Mouse (Mus musculus) stomach, embryonic 14.5 days (tissue): ENCODE results near the gene Rnf24. TPM values are rescaled to one million over a fixed set of nuclear protein-coding genes. Genes with fewer than 3 reads are reported as not detected.
A peak's percentile ranks its signal among the peaks of the same experiment; 100 is the strongest.

ENCODE experiments used
- ATAC-seq: fragments of 200-750 bp; cut with Nextera tagmentation; 2 replicates; pipeline ENCODE4 v1.8.0; 2017; ENCODE audit warnings: low read depth, moderate TSS enrichment; ENCODE audit not compliant: insufficient number of reproducible peaks, insufficient read depth, low FRiP score
- H3K27ac ChIP-seq: fragments of 300-500 bp; sonication (generic); 2 replicates; pipeline ENCODE4 v1.5.1; 2014; ENCODE audit warnings: mild to moderate bottlenecking, low read length, moderate library complexity, mixed read lengths
- H3K27me3 ChIP-seq: fragments of 300-500 bp; sonication (generic); 2 replicates; pipeline ENCODE4 v1.6.1; 2014; ENCODE audit warnings: low read length, control low read depth, mixed read lengths; ENCODE audit not compliant: control insufficient read depth, insufficient read depth
- H3K36me3 ChIP-seq: fragments of 300-500 bp; sonication (generic); 2 replicates; pipeline ENCODE4 v1.6.1; 2014; ENCODE audit warnings: mild to moderate bottlenecking, control low read depth, low read length, moderate library complexity, mixed read lengths; ENCODE audit not compliant: control insufficient read depth, insufficient read depth
- H3K4me1 ChIP-seq: fragments of 300-500 bp; sonication (generic); 2 replicates; pipeline ENCODE4 v1.6.1; 2014; ENCODE audit warnings: low read length, control low read depth, mixed read lengths; ENCODE audit not compliant: control insufficient read depth, insufficient read depth
- H3K4me2 ChIP-seq: fragments of 300-500 bp; sonication (generic); replicated peaks from 2 replicates; pipeline ENCODE4 v1.6.1; 2014; ENCODE audit warnings: low read depth, low read length, control low read depth
- H3K4me3 ChIP-seq: fragments of 300-500 bp; sonication (generic); 2 replicates; pipeline ENCODE4 v1.5.1; 2014; ENCODE audit warnings: low read depth, low read length, control low read depth
- H3K9ac ChIP-seq: fragments of 300-500 bp; sonication (generic); replicated peaks from 2 replicates; pipeline ENCODE4 v1.6.1; 2014; ENCODE audit warnings: low read depth, mild to moderate bottlenecking, control low read depth, low read length, moderate library complexity, mixed read lengths
- H3K9me3 ChIP-seq: fragments of 300-500 bp; sonication (generic); 2 replicates; pipeline ENCODE4 v1.6.1; 2016; ENCODE audit warnings: low read depth, low read length, control low read depth; ENCODE audit not compliant: control insufficient read depth
- WGBS: fragments of 180-500 bp; shearing (Covaris S2); extraction: QIAGEN DNeasy Blood & Tissue Kit; methylation state at CpG from one replicate; pipeline ENCODE4 v1.1.7; 2014; 5-methylcytosine and 5-hydroxymethylcytosine counted together
- polyA plus RNA-seq: library from polyadenylated mRNA; unstranded; fragments of >200 nt; fragmentation: Nextera tagmentation; extraction: Ambion mirVana; gene quantifications from 2 replicates; pipeline ENCODE4 v1.2.1, GENCODE M21; 2014

The Rnf24 gene
- polyA plus RNA-seq, 1 experiment from 2014 or later, result 5.6 TPM

DNA sequence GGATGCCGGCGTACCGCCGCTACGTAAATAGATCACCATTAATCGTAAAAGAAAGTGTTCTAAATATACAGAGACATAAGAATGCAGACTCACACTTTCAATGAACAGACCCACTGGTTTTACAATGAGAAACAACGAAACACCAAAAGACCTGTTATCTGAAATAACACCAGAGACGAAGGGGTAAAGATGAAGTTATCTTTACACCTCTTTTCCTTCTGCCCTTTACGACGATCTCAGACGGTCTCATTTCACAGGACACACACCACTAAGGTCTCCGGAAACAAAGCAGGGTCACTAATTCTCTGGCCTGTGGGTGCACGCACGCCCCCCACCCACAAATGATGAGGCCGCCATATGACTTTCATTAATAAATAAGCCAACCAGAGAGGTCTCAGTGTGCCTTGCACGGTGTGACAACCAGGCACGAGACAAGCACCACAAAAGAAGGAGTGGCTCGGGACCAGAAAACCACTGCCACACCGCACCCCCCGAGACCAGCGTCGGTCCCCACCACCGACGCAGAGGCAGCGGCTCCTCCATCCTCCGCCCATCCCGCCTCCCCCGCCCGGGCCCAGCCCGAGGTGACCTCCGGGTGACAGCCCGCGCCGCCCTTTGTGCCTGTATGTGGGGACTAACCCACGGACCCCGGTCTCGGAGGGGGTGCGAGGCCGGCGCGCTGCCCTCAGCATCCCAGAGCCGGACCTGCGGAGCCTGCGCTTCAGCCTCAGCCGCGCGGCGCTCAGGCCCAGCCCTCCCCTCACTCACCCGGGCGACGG, 535 bp downstream of the Rnf24 start:
- peaks cover 9% of the 10 kb centered on the region; the same call in 1 of the 2 replicates for H3K4me1 ChIP-seq
- H3K27me3 ChIP-seq, result no peaks in the 10 kb centered on the region
- H3K4me3 ChIP-seq, result peak overlapping the region; percentile 95
- H3K9me3 ChIP-seq, result no peaks in the 10 kb centered on the region
- under 1% methylated on average over 51 of the region's 51 CpGs for WGBS
- ATAC-seq, result no peak; the same call in none of the 2 replicates
- H3K9ac ChIP-seq, result peak overlapping the region; percentile 91
- H3K27ac ChIP-seq, result peak overlapping the region; percentile 82
- H3K4me2 ChIP-seq, result peak overlapping the region; percentile 93
- no peaks in the 10 kb centered on the region for H3K36me3 ChIP-seq

- H3K4me3 ChIP-seq, result peak overlapping the region; percentile 95
- no peaks in the 10 kb centered on the region for H3K9me3 ChIP-seq
- no peak overlapping the region for H3K27ac ChIP-seq
- ATAC-seq, result no peak
- peaks cover 9% of the 10 kb centered on the region; the same call in 1 of the 2 replicates for H3K4me1 ChIP-seq
- no peaks in the 10 kb centered on the region for H3K27me3 ChIP-seq
- peak overlapping the region; percentile 93 for H3K4me2 ChIP-seq
- WGBS, result 15% methylated on average over 10 of the region's 10 CpGs
- peak overlapping the region; percentile 91; the same call in 1 of the 2 replicates for H3K9ac ChIP-seq
- no peaks in the 10 kb centered on the region for H3K36me3 ChIP-seq
Observed at GRCm38 (mm10) chr2:131351471-131351870, 1.2 kb downstream of the Rnf24 start.

GRCm38 (mm10) chr2:131350301-131350700, 2.4 kb downstream of the Rnf24 start:
- Histone ChIP-seq H3K9me3 (no peaks in the 10 kb centered on the region), H3K4me2 (no peak overlapping the region), H3K36me3 (no peaks in the 10 kb centered on the region), H3K27ac (no peak overlapping the region), H3K9ac (no peak overlapping the region), H3K4me3 (no peak overlapping the region), H3K27me3 (no peaks in the 10 kb centered on the region), H3K4me1 (peaks cover 9% of the 10 kb centered on the region; the same call in 1 of the 2 replicates)
- ATAC-seq, result no peak
- WGBS, result 88% methylated on average over 6 of the region's 6 CpGs

GRCm38 (mm10) chr2:131345556-131345955, 7.1 kb downstream of the Rnf24 start:
- 60% methylated on average over 3 of the region's 3 CpGs for WGBS
- no peaks in the 10 kb centered on the region for H3K9me3 ChIP-seq
- no peaks in the 10 kb centered on the region for H3K36me3 ChIP-seq
- no peak overlapping the region for H3K4me3 ChIP-seq
- H3K9ac ChIP-seq, result no peak overlapping the region
- no peak overlapping the region for H3K4me2 ChIP-seq
- no peak for ATAC-seq
- no peaks in the 10 kb centered on the region for H3K27me3 ChIP-seq
- no peaks in the 10 kb centered on the region for H3K4me1 ChIP-seq
- no peak overlapping the region for H3K27ac ChIP-seq

GRCm38 (mm10) chr2:131344449-131344848, 8.2 kb downstream of the Rnf24 start:
- H3K4me2 ChIP-seq, result no peak overlapping the region
- H3K27me3 ChIP-seq, result no peaks in the 10 kb centered on the region
- H3K27ac ChIP-seq, result no peak overlapping the region
- 71% methylated on average over 3 of the region's 3 CpGs for WGBS
- no peaks in the 10 kb centered on the region for H3K36me3 ChIP-seq
- ATAC-seq, result no peak
- no peak overlapping the region for H3K9ac ChIP-seq
- no peak overlapping the region for H3K4me3 ChIP-seq
- H3K4me1 ChIP-seq, result no peaks in the 10 kb centered on the region
- no peaks in the 10 kb centered on the region for H3K9me3 ChIP-seq

DNA sequence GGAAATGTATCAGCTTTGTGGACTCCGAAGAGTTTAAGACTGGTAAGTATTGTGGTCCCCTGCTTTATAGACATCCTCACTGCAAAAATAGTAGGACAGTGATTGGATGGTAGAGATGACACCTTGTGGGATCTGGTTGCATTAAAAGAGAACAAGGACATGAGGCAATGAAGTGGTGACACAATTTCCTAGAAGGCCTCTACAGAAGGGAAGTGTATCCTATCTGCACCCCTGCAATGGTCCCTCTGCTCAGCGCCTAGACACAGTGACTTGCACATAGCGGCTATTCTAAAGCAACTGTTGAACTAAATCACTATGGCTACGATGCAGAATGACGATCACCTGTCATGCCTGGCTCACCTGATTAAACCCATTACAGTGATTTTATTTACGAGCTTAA, 15.1 kb downstream of the Rnf24 start:
- Histone ChIP-seq H3K36me3 (no peaks in the 10 kb centered on the region), H3K9me3 (no peaks in the 10 kb centered on the region), H3K4me1 (no peaks in the 10 kb centered on the region), H3K27ac (no peak overlapping the region), H3K27me3 (no peaks in the 10 kb centered on the region), H3K4me2 (no peak overlapping the region), H3K4me3 (no peak overlapping the region), H3K9ac (no peak overlapping the region)
- 81% methylated on average over 6 of the region's 6 CpGs for WGBS
- no peak for ATAC-seq

DNA sequence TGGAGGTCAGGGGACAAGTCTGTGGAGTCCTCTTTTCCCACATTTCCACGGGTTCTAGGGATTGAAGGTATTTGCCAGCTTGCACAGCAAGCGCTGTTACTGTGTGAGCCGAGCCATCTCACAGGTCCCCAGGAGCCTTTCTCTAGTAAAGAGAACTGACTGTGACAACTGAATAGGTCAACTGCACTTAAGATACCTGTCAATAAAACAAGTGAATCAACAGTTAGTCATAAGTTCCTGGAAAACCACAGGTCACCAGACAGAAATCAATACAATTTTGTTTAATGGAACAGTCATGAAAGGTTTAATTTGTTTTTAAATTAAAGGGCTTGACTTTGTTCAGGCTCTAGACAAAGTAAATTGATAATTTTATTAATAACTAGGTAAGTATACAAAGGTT, 22.1 kb downstream of the Rnf24 start:
- Histone ChIP-seq H3K9me3 (no peaks in the 10 kb centered on the region), H3K27ac (no peak overlapping the region), H3K9ac (no peak overlapping the region), H3K4me3 (no peak overlapping the region), H3K4me1 (no peaks in the 10 kb centered on the region), H3K4me2 (no peak overlapping the region), H3K36me3 (no peaks in the 10 kb centered on the region), H3K27me3 (no peaks in the 10 kb centered on the region)
- ATAC-seq, result no peak
- 82% methylated on average over 3 of the region's 3 CpGs for WGBS

- Histone ChIP-seq H3K4me2 (no peak overlapping the region), H3K27me3 (no peaks in the 10 kb centered on the region), H3K4me1 (no peaks in the 10 kb centered on the region), H3K9ac (no peak overlapping the region), H3K27ac (no peak overlapping the region), H3K9me3 (no peaks in the 10 kb centered on the region), H3K36me3 (no peaks in the 10 kb centered on the region), H3K4me3 (no peak overlapping the region)
- no peak for ATAC-seq
- WGBS, result 85% methylated on average over 1 of the region's 1 CpGs
Observed at GRCm38 (mm10) chr2:131328981-131329380, 23.7 kb downstream of the Rnf24 start.

DNA sequence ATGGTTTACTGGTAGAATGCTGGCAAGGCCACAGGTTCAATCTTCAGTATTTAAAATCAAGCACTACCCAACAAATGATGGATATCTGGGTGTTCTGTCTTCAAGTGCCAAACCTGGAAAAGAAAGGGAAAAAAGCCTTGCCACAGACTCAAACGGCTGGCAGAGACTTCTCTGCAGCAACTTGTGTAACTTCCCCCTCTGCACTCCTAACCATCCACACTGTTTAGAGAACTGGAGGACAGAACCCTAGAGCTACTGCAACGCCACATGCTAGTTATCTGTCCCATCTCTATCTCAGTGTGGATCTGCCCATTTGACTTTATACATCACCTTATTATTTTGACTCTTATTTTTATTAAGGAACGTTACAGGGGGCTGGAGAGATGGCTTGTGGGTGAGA, 26.6 kb downstream of the Rnf24 start:
- Histone ChIP-seq H3K27me3 (no peaks in the 10 kb centered on the region), H3K4me3 (no peak overlapping the region), H3K4me1 (no peaks in the 10 kb centered on the region), H3K27ac (no peak overlapping the region), H3K36me3 (no peaks in the 10 kb centered on the region), H3K9me3 (no peaks in the 10 kb centered on the region), H3K4me2 (no peak overlapping the region), H3K9ac (no peak overlapping the region)
- WGBS, result 50% methylated on average over 3 of the region's 3 CpGs
- ATAC-seq, result no peak
